Mouse (Mus musculus) mature B cell (primary cell): Measurements from ENCODE around the gene Haus2.

ENCODE experiments used
- in situ Hi-C: fragments of 300-500 bp; cut with MboI; formaldehyde crosslinking; loops from 2 replicates; pipeline ENCODE4 v1.14.3; 2019

The Haus2 gene

GRCm38 (mm10) chr2:120663491-120664154, 54.4 kb downstream of the Haus2 start:
- in situ Hi-C loops: no loop called here

- in situ Hi-C loops: no loop called here
Observed at GRCm38 (mm10) chr2:120667446-120667845, 58.3 kb downstream of the Haus2 start.

GRCm38 (mm10) chr2:120670253-120670652, 61.1 kb downstream of the Haus2 start:
- in situ Hi-C loops: no loop called here
